Mouse (Mus musculus) E14TG2a.4 (cell line): ENCODE measurements around the gene Actn2.

Source experiments
- CTCF ChIP-seq: conservative IDR thresholded peaks from 2 replicates; pipeline ENCODE4 v1.5.1; 2014; ENCODE audit warnings: low read length
- NANOG ChIP-seq: IDR thresholded peaks from 2 replicates; pipeline ENCODE4 v1.6.1; 2014; ENCODE audit warnings: borderline replicate concordance, low read length, mixed read lengths
- POU5F1 ChIP-seq: IDR thresholded peaks from 2 replicates; pipeline ENCODE4 v1.6.1; 2014; ENCODE audit warnings: low read length, borderline replicate concordance

- TF ChIP-seq CTCF (no peak), NANOG (no peak), POU5F1 (no peak)
Measured at GRCm38 (mm10) chr13:12349197-12349824, 8.8 kb upstream of the Actn2 start.
